Mouse (Mus musculus) lung, embryonic 14.5 days (tissue): ENCODE results near the gene Tet3. TPM values are rescaled to one million over a fixed set of nuclear protein-coding genes. Genes with fewer than 3 reads are reported as not detected.

Experiments used
- ATAC-seq: fragments of 200-750 bp; cut with Nextera tagmentation; 2 replicates; pipeline ENCODE4 v1.8.0; 2017; ENCODE audit warnings: mild to moderate bottlenecking, moderate TSS enrichment, moderate library complexity; ENCODE audit not compliant: insufficient read depth
- DNase-seq: peaks from one replicate; pipeline ENCODE4 v3.0.0-alpha.2; 2015
- H3K27ac ChIP-seq: fragments of 300-500 bp; sonication (generic); 2 replicates; pipeline ENCODE4 v1.5.1; 2014; ENCODE audit warnings: low read depth, mild to moderate bottlenecking, moderate library complexity
- H3K27me3 ChIP-seq: fragments of 300-500 bp; sonication (generic); 2 replicates; pipeline ENCODE4 v1.6.1; 2014; ENCODE audit warnings: low read length, control low read depth; ENCODE audit not compliant: insufficient read depth
- H3K36me3 ChIP-seq: fragments of 300-500 bp; sonication (generic); 2 replicates; pipeline ENCODE4 v1.6.1; 2014; ENCODE audit warnings: control low read depth; ENCODE audit not compliant: insufficient read depth
- H3K4me1 ChIP-seq: fragments of 300-500 bp; sonication (generic); 2 replicates; pipeline ENCODE4 v1.6.1; 2014; ENCODE audit warnings: antibody characterized with exemption, control low read depth; ENCODE audit not compliant: insufficient read depth
- H3K4me2 ChIP-seq: fragments of 300-500 bp; sonication (generic); 2 replicates; pipeline ENCODE4 v1.6.1; 2014; ENCODE audit warnings: mild to moderate bottlenecking
- H3K4me3 ChIP-seq: fragments of 300-500 bp; sonication (generic); 2 replicates; pipeline ENCODE4 v1.5.1; 2014; ENCODE audit warnings: low read depth, low read length
- H3K9ac ChIP-seq: fragments of 300-500 bp; sonication (generic); 2 replicates; pipeline ENCODE4 v1.6.1; 2014
- H3K9me3 ChIP-seq: fragments of 300-500 bp; sonication (generic); 2 replicates; pipeline ENCODE4 v1.6.1; 2016; ENCODE audit warnings: low read depth, low read length, control low read depth
- CTCF ChIP-seq: IDR thresholded peaks from 2 replicates; pipeline ENCODE4 v1.5.1; 2016; ENCODE audit warnings: antibody characterized with exemption, low read depth
- WGBS: fragments of 180-500 bp; shearing (Covaris S2); extraction: QIAGEN DNeasy Blood & Tissue Kit; methylation state at CpG from one replicate; pipeline ENCODE4 v1.1.7; 2014; 5-methylcytosine and 5-hydroxymethylcytosine counted together
- polyA plus RNA-seq: library from polyadenylated mRNA; unstranded; fragments of >200 nt; fragmentation: Nextera tagmentation; extraction: Ambion mirVana; gene quantifications from 2 replicates; pipeline ENCODE4 v1.2.1, GENCODE M21; 2014

The Tet3 gene
- polyA plus RNA-seq, 1 experiment from 2014 or later: 34.4 TPM

DNA sequence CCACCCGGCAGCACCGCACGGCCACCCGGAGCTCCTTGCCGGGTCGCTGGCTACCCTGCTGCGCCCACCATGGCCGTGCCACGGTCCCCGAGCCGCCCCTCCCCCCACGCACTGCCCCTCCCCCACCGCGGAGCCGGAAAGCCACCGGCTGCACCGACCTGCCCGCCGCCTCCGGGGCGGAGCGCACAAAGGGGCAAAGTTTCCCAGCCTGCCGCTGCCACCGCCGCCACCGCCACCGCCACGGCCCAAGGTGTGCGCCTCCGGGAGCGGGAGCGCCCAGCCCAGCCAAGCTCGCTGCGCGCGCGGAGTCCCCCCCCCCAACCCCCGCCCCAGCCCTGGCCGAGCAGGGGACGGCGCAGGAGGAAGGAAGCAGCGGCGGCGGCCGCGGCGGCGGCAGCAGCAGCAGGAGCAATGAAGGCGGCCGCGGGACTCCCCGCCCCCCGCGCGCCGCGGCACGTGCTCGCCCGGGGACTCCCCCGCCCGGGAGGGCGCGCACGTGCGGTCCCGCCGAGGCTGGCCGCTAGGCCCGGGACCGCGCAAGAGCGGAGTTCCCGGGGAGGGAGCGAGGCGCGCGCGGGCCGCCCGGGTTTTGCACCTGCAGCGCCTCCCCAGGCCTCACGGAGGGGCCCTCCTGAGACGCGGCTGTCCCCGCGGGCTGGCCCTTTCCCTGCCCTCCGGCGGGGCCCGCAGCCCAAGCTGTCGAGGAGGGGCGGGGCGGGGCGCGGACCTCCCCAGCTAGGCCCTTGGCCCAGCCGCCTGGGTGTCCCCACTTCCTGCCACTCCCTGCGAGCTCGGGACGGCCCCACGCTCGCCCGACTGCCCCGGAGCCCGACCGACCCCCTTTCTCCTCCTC lies 2.5 kb downstream of the Tet3 start:
- ATAC-seq (peak; percentile 84), DNase-seq (peak; percentile 86)
- Histone ChIP-seq H3K9ac (peak overlapping the region; percentile 94), H3K27me3 (no peaks in the 10 kb centered on the region), H3K36me3 (peaks cover 11% of the 10 kb centered on the region; the same call in 1 of the 2 replicates), H3K4me2 (peak overlapping the region; percentile 76), H3K4me3 (peak overlapping the region; percentile 81), H3K27ac (peak overlapping the region; percentile 95), H3K4me1 (peaks cover 25% of the 10 kb centered on the region), H3K9me3 (no peaks in the 10 kb centered on the region)
- WGBS: 1% methylated on average over 64 of the region's 105 CpGs
- peak; percentile 9; the same call in 1 of the 2 replicates for TF ChIP-seq CTCF

GRCm38 (mm10) chr6:83455328-83456130 lies 3.4 kb downstream of the Tet3 start:
- Histone ChIP-seq H3K4me3 (peak overlapping the region; percentile 81), H3K4me2 (peak overlapping the region; percentile 76), H3K27ac (peak overlapping the region; percentile 95), H3K4me1 (peaks cover 29% of the 10 kb centered on the region), H3K36me3 (peaks cover 11% of the 10 kb centered on the region; the same call in 1 of the 2 replicates), H3K9ac (peak overlapping the region; percentile 94), H3K9me3 (no peaks in the 10 kb centered on the region), H3K27me3 (no peaks in the 10 kb centered on the region)
- ATAC-seq: peak; percentile 36
- TF ChIP-seq CTCF: no peak
- WGBS: under 1% methylated on average over 40 of the region's 41 CpGs
- peak; percentile 53 for DNase-seq

DNA sequence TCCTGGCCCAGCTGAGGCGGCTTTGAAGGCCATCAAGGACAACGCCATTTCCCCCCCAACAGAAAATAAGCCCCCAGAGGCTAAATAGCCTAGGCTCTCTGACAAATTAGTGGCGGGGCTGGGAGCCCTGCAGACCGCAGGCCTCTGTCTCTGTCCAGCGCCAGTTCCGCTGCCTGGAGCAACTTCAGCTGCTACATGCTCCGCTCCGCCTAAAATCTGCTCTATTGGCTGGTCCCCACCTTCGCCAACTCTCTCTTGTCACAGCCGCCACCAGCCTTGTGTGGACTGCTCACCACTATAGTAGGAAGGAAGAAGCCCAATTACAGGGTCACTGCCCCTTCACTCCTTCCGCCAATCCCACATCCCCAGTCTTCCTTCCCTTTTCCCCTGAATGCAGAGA lies 5.2 kb downstream of the Tet3 start:
- Histone ChIP-seq H3K9me3 (no peaks in the 10 kb centered on the region), H3K9ac (peak overlapping the region; percentile 17; the same call in 1 of the 2 replicates), H3K4me1 (peaks cover 42% of the 10 kb centered on the region), H3K36me3 (peaks cover 23% of the 10 kb centered on the region), H3K4me3 (peak overlapping the region; percentile 81), H3K4me2 (peak overlapping the region; percentile 76), H3K27ac (no peak overlapping the region), H3K27me3 (no peaks in the 10 kb centered on the region)
- DNase-seq (peak; percentile 71), ATAC-seq (no peak)
- WGBS: 29% methylated on average over 11 of the region's 11 CpGs
- no peak for TF ChIP-seq CTCF

GRCm38 (mm10) chr6:83450451-83451303 lies 8.2 kb downstream of the Tet3 start:
- ATAC-seq: no peak
- no peaks in the 10 kb centered on the region for H3K27me3 ChIP-seq
- peaks cover 42% of the 10 kb centered on the region for H3K4me1 ChIP-seq

DNA sequence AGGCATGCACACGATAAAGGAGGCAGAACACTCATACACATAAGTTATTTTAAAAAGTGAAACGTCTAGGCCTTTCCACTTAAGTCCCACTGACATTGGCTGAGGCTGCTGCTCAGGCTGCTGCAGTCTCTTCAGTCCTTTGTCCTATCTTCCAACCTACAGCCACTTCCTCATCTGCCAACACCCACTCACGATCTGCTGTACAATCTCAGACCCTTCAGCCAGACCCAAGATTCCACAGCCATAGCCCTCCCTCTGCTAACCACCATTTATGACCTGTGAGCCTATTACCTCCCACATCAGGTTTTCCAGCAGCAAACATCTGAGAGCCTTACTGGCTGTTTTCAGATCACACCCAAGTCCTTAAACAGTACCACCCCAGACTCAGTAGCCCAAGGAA lies 9.4 kb downstream of the Tet3 start:
- Histone ChIP-seq H3K36me3 (peaks cover 58% of the 10 kb centered on the region), H3K4me2 (peak overlapping the region; percentile 19; the same call in 1 of the 2 replicates), H3K4me3 (no peak overlapping the region), H3K27ac (peak overlapping the region; percentile 56), H3K27me3 (no peaks in the 10 kb centered on the region), H3K9ac (peak overlapping the region; percentile 5; the same call in 1 of the 2 replicates), H3K4me1 (peaks cover 38% of the 10 kb centered on the region), H3K9me3 (no peaks in the 10 kb centered on the region)
- ATAC-seq (no peak), DNase-seq (no peak)
- WGBS: 19% methylated on average over 3 of the region's 3 CpGs
- TF ChIP-seq CTCF: no peak

More at GRCm38 (mm10) chr6:83450451-83451303, 8.2 kb downstream of the Tet3 start:
- WGBS: 42% methylated on average over 9 of the region's 9 CpGs
- Histone ChIP-seq H3K27ac (no peak overlapping the region), H3K4me3 (no peak overlapping the region), H3K36me3 (peaks cover 47% of the 10 kb centered on the region), H3K4me2 (peak overlapping the region; percentile 16; the same call in 1 of the 2 replicates), H3K9me3 (no peaks in the 10 kb centered on the region), H3K9ac (no peak overlapping the region; the same call in 1 of the 2 replicates)
- DNase-seq: peak; percentile 32
- no peak for TF ChIP-seq CTCF

GRCm38 (mm10) chr6:83448911-83449310 lies 10.0 kb downstream of the Tet3 start:
- Histone ChIP-seq H3K9ac (no peak overlapping the region), H3K4me1 (peaks cover 38% of the 10 kb centered on the region), H3K36me3 (peaks cover 54% of the 10 kb centered on the region), H3K27me3 (no peaks in the 10 kb centered on the region), H3K27ac (peak overlapping the region; percentile 37; the same call in 1 of the 2 replicates), H3K4me3 (no peak overlapping the region), H3K9me3 (no peaks in the 10 kb centered on the region), H3K4me2 (no peak overlapping the region; the same call in 1 of the 2 replicates)
- TF ChIP-seq CTCF: no peak
- DNase-seq (no peak), ATAC-seq (no peak)
- 57% methylated on average over 4 of the region's 4 CpGs for WGBS
